Mouse (Mus musculus) G1E (cell line): ENCODE measurements around the gene Acy3. TPM values are rescaled to one million over a fixed set of nuclear protein-coding genes. Genes with fewer than 3 reads are reported as not detected.

Source experiments
- ATAC-seq: 2 replicates; pipeline ENCODE4 v1.8.0; 2016; ENCODE audit warnings: mild to moderate bottlenecking; ENCODE audit not compliant: insufficient number of reproducible peaks, poor library complexity, low FRiP score, severe bottlenecking; ENCODE audit errors: extremely low read depth
- DNase-seq: peaks from one replicate; pipeline ENCODE4 v3.0.0; 2012; ENCODE audit warnings: low spot score
- H3K27me3 ChIP-seq: 2 replicates; pipeline ENCODE4 v1.6.1; 2012; ENCODE audit warnings: mild to moderate bottlenecking, low read length, inconsistent platforms; ENCODE audit not compliant: insufficient read depth
- H3K36me3 ChIP-seq: replicated peaks from 2 replicates; pipeline ENCODE3; 2012; ENCODE audit warnings: mild to moderate bottlenecking, inconsistent platforms
- H3K4me1 ChIP-seq: 2 replicates; pipeline ENCODE4 v1.6.1; 2012; ENCODE audit warnings: low read depth, low read length, inconsistent platforms, mixed read lengths; ENCODE audit not compliant: insufficient read depth
- H3K4me3 ChIP-seq: 2 replicates; pipeline ENCODE4 v1.5.1; 2012; ENCODE audit warnings: low read depth, mild to moderate bottlenecking, inconsistent platforms, low read length, moderate library complexity, mixed read lengths
- H3K9me3 ChIP-seq: replicated peaks from 2 replicates; pipeline ENCODE4 v1.6.1; 2012; ENCODE audit warnings: inconsistent platforms
- CTCF ChIP-seq: IDR thresholded peaks from 2 replicates; pipeline ENCODE4 v1.5.1; 2012; ENCODE audit warnings: low read depth, low read length, inconsistent platforms, mixed read lengths
- GATA1 ChIP-seq: IDR thresholded peaks from 2 replicates; pipeline ENCODE4 v1.6.1; 2012; ENCODE audit warnings: borderline replicate concordance, low read length, inconsistent platforms, mixed read lengths
- GATA2 ChIP-seq: IDR thresholded peaks from 2 replicates; pipeline ENCODE4 v1.6.1; 2012; ENCODE audit warnings: low read depth, low read length, inconsistent platforms, borderline replicate concordance
- POLR2AphosphoS5 ChIP-seq: IDR thresholded peaks from 2 replicates; pipeline ENCODE4 v1.6.1; 2012; ENCODE audit warnings: low read depth, low read length, inconsistent platforms; ENCODE audit not compliant: insufficient replicate concordance
- TAL1 ChIP-seq: conservative IDR thresholded peaks from 2 replicates; pipeline ENCODE4 v1.6.1; 2012; ENCODE audit warnings: low read depth, low read length, inconsistent platforms, mixed read lengths
- polyA plus RNA-seq: library from polyadenylated mRNA; stranded (reverse); fragments of >175 nt; gene quantifications from 2 replicates; pipeline ENCODE4 v1.2.3, GENCODE M21; 2012
- total RNA-seq, 2 experiments: library from RNA; stranded (forward) in 1 of 2; stranded (reverse) in 1 of 2; fragments of 200-1000 nt in 1 of 2; fragments of >200 nt in 1 of 2; fragmentation: Nextera tagmentation in 1 of 2; gene quantifications; 2 replicates each; pipeline ENCODE4 v1.2.3; 2014 to 2017

Gene Acy3
- total and polyA plus RNA-seq, 3 experiments: 0.55 to 7.4 (median 3.8) TPM

DNA sequence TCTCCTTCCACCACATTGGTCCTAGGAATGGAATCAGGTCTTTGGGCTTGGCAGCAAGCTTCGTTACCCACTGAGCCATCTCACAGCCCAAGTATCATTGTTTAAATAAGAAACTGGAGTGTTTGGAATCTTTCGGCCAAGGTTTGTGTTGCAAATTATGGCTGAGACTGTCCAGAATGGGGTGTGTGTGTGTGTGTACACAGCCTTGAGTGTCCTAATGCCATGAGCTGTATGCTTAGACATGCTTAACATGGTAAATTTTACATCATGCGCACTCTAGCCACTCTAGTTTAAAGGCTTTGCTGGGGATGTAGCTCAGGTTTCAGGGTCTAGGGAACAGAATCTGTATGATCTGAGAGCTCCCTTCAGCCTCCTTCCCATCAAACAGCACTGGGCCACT is 9.1 kb downstream of the Acy3 start:
- Histone ChIP-seq H3K4me3 (no peak overlapping the region), H3K36me3 (no peaks in the 10 kb centered on the region), H3K9me3 (no peaks in the 10 kb centered on the region), H3K4me1 (peaks cover 12% of the 10 kb centered on the region), H3K27me3 (peaks cover 71% of the 10 kb centered on the region)
- ATAC-seq (no peak), DNase-seq (no peak)
- TF ChIP-seq GATA2 (no peak), CTCF (no peak), POLR2AphosphoS5 (no peak), GATA1 (no peak), TAL1 (no peak)

DNA sequence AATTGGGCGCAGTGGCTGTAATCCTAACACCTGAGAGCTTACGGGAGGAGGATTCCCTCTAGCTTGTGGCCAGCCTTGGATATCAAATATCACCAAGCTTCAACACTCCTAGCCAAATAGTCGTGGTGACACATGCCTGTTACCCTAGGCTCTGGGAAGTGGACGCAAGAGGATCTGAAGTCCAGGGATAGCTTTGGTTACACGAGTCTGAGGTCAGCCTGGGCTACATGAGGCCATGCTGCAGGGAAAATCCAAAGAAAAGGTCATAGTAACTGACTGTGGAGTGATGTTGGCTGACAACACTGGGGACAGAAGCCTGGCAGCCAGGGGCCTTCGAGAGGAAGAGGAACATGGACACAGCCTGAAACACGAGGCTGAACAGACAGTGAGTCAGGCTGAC is 9.7 kb downstream of the Acy3 start:
- Histone ChIP-seq H3K4me1 (peaks cover 16% of the 10 kb centered on the region), H3K27me3 (peaks cover 65% of the 10 kb centered on the region), H3K4me3 (no peak overlapping the region), H3K36me3 (no peaks in the 10 kb centered on the region), H3K9me3 (no peaks in the 10 kb centered on the region)
- DNase-seq (no peak), ATAC-seq (no peak)
- TF ChIP-seq GATA1: no peak
- TF ChIP-seq POLR2AphosphoS5: no peak
- TF ChIP-seq GATA2: no peak
- no peak for TF ChIP-seq TAL1
- no peak for TF ChIP-seq CTCF

- Histone ChIP-seq H3K36me3 (peaks cover 4% of the 10 kb centered on the region), H3K27me3 (peaks cover 62% of the 10 kb centered on the region), H3K4me1 (peaks cover 23% of the 10 kb centered on the region), H3K4me3 (no peak overlapping the region), H3K9me3 (no peaks in the 10 kb centered on the region)
- TF ChIP-seq GATA2: no peak
- no peak for TF ChIP-seq CTCF
- no peak for TF ChIP-seq POLR2AphosphoS5
- no peak for TF ChIP-seq TAL1
- TF ChIP-seq GATA1: no peak
- DNase-seq: no peak
- no peak for ATAC-seq
Measured at GRCm38 (mm10) chr19:3996747-3997146, 10.4 kb downstream of the Acy3 start.

DNA sequence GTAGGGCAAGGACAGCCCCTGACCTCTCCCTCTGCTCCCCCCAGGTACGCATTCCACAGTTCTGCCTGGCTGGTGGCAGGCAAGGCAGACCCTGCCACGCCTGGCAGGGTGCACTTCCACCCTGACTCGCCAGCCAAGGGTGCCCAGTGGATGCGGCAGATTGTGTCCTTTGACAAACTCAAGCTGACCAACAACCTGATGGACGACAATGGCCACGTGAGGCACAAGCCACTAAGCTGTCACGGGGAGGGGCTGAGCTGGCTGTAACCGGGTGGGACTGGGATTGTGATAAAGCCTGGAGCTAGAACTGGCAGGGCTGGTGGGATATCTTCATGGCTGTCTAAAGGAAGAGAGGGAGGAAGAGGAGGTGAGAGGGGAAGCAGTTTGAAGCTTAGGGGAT is 10.9 kb downstream of the Acy3 start:
- peaks cover 28% of the 10 kb centered on the region for H3K4me1 ChIP-seq
- no peak for TF ChIP-seq POLR2AphosphoS5
- TF ChIP-seq TAL1: no peak
- TF ChIP-seq CTCF: no peak
- TF ChIP-seq GATA1: no peak
- no peak for TF ChIP-seq GATA2
- DNase-seq (no peak), ATAC-seq (no peak)
- peaks cover 9% of the 10 kb centered on the region for H3K36me3 ChIP-seq
- H3K4me3 ChIP-seq: no peak overlapping the region
- no peaks in the 10 kb centered on the region for H3K9me3 ChIP-seq
- H3K27me3 ChIP-seq: peaks cover 57% of the 10 kb centered on the region

- Histone ChIP-seq H3K36me3 (peaks cover 19% of the 10 kb centered on the region), H3K4me1 (peaks cover 32% of the 10 kb centered on the region), H3K4me3 (no peak overlapping the region)
Measured at GRCm38 (mm10) chr19:3998335-3998734, 12.0 kb downstream of the Acy3 start.

DNA sequence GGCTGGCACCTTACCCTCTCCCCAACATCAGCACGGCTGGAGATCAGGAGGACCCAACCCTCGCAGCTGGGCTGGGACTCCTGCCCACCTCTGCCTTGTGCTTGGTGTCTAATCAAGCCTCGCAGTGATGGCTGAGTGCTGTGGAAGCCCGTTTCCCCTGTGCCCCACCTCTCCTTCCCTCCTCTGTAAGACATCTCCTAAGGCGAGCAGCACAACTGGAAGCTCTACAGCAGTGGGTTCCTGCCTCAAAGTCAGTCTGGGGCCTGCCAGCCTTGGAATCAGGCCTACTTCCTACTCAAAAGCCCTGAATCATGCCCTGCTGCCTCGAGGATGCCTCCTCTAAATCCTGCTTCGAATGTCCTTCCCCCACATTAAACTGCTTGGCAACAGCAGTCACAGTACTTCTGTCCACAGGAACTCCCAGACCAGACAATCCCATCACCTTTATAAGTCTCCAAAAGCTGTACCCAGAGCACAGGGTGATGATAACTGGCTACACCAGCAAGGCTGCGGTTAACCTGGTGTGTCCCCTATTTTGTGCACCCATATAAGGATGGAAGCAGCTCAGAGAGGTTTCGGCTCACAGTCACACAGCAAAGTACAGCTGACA is 12.9 kb downstream of the Acy3 start:
- Histone ChIP-seq H3K9me3 (no peaks in the 10 kb centered on the region), H3K36me3 (peaks cover 28% of the 10 kb centered on the region), H3K4me1 (peaks cover 32% of the 10 kb centered on the region), H3K27me3 (peaks cover 45% of the 10 kb centered on the region), H3K4me3 (no peak overlapping the region; the same call in 1 of the 2 replicates)
- TF ChIP-seq CTCF (no peak), TAL1 (no peak), GATA2 (no peak), POLR2AphosphoS5 (no peak), GATA1 (no peak)
- ATAC-seq (no peak), DNase-seq (no peak)

More at GRCm38 (mm10) chr19:3998335-3998734, 12.0 kb downstream of the Acy3 start:
- TF ChIP-seq GATA2 (no peak), GATA1 (no peak), CTCF (no peak), POLR2AphosphoS5 (no peak), TAL1 (no peak)
- H3K27me3 ChIP-seq: peaks cover 47% of the 10 kb centered on the region
- DNase-seq (no peak), ATAC-seq (no peak)
- H3K9me3 ChIP-seq: no peaks in the 10 kb centered on the region
